Mouse (Mus musculus) olfactory bulb, adult 2 months (tissue): ENCODE measurements around the gene Colgalt2.

Experiments used
- CTCF ChIP-seq: fragments of 200-500 bp; IDR thresholded peaks from 2 replicates; pipeline ENCODE4 v1.5.1; 2012; ENCODE audit warnings: low read depth, mild to moderate bottlenecking, low read length, moderate library complexity; ENCODE audit not compliant: insufficient read depth
- POLR2A ChIP-seq: fragments of 200-500 bp; IDR thresholded peaks from 2 replicates; pipeline ENCODE4 v1.6.1; 2012; ENCODE audit warnings: mild to moderate bottlenecking, low read depth, low read length, moderate library complexity; ENCODE audit not compliant: insufficient read depth

- no peak for TF ChIP-seq POLR2A
- no peak for TF ChIP-seq CTCF
Measured at GRCm38 (mm10) chr1:152514256-152514655, 114.6 kb downstream of the Colgalt2 start.
